Mouse (Mus musculus) heart, postnatal 36 days (tissue): ENCODE results near the gene Zfp62. TPM values are rescaled to one million over a fixed set of nuclear protein-coding genes. Genes with fewer than 3 reads are reported as not detected.

ENCODE experiments used
- DNase-seq, 2 experiments: peaks; one replicate each; pipeline ENCODE4 v3.0.0; 2021 to 2022
- intact Hi-C: fragments of 180-260 bp; cut with DNase I; formaldehyde crosslinking; loops from one replicate; pipeline ENCODE4 v1.15.1; 2025
- total RNA-seq, 2 experiments: library from RNA; stranded (reverse); gene quantifications; 2 replicates each; pipeline ENCODE4 v1.2.3; 2021

Zfp62 gene
- total RNA-seq, 2 experiments from 2014 or later, result 25.8 to 26.8 TPM

GRCm38 (mm10) chr11:49245634-49246415 is 42.7 kb downstream of the Zfp62 start:
- no peak for DNase-seq
- intact Hi-C loops, result loop anchor here (5.0 kb wide), 1 partner anchor 434 kb away; no protein-coding TSS in a partner anchor

GRCm38 (mm10) chr11:49246523-49246922 is 43.4 kb downstream of the Zfp62 start:
- intact Hi-C loops, result loop anchor here (5.0 kb wide), 1 partner anchor 434 kb away; no protein-coding TSS in a partner anchor
- no peak for DNase-seq

GRCm38 (mm10) chr11:49247255-49247654 is 44.2 kb downstream of the Zfp62 start:
- intact Hi-C loops, result loop anchor here (5.0 kb wide), 1 partner anchor 435 kb away; no protein-coding TSS in a partner anchor
- DNase-seq, result no peak

GRCm38 (mm10) chr11:49248226-49248973 is 45.3 kb downstream of the Zfp62 start:
- DNase-seq, result peak; percentile 49 to 56
- intact Hi-C loops, result loop anchor here (5.0 kb wide), 1 partner anchor 436 kb away; no protein-coding TSS in a partner anchor

GRCm38 (mm10) chr11:49248974-49249700 is 46.0 kb downstream of the Zfp62 start:
- no peak for DNase-seq
- intact Hi-C loops, result loop anchor here (5.0 kb wide), 1 partner anchor 437 kb away; no protein-coding TSS in a partner anchor

- peak in 1 of 2 experiments; percentile 26 for DNase-seq
- intact Hi-C loops, result loop anchor here (1.0 to 5.0 kb wide), 3 partner anchors 47 to 438 kb away; partner anchors contain the start of genes Irgm1 and Zfp62
These were observed 46.8 kb downstream of the Zfp62 start for GRCm38 (mm10) chr11:49249811-49250421.

- intact Hi-C loops, result loop anchor here (1.0 to 5.0 kb wide), 2 partner anchors 47 to 378 kb away; partner anchors contain the start of genes Irgm1 and Zfp62
- peak; percentile 91 to 96 for DNase-seq
These were observed 47.6 kb downstream of the Zfp62 start for GRCm38 (mm10) chr11:49250422-49251379.

GRCm38 (mm10) chr11:49251380-49251761 is 48.3 kb downstream of the Zfp62 start:
- DNase-seq, result no peak
- intact Hi-C loops, result loop anchor here (5.0 kb wide), 1 partner anchor 379 kb away; the partner anchor contains the start of gene Irgm1

GRCm38 (mm10) chr11:49252048-49252447 is 49.0 kb downstream of the Zfp62 start:
- no peak for DNase-seq
- intact Hi-C loops, result loop anchor here (5.0 kb wide), 1 partner anchor 380 kb away; the partner anchor contains the start of gene Irgm1

GRCm38 (mm10) chr11:49253035-49253434 is 49.9 kb downstream of the Zfp62 start:
- DNase-seq, result peak in 1 of 2 experiments; percentile 30
- intact Hi-C loops, result loop anchor here (5.0 kb wide), 1 partner anchor 381 kb away; the partner anchor contains the start of gene Irgm1

- no peak for DNase-seq
- intact Hi-C loops, result no loop called here
These were observed 56.2 kb downstream of the Zfp62 start for GRCm38 (mm10) chr11:49259296-49259695.

- no peak for DNase-seq
- intact Hi-C loops, result no loop called here
These were observed 56.7 kb downstream of the Zfp62 start for GRCm38 (mm10) chr11:49259829-49260228.

- intact Hi-C loops, result no loop called here
- peak; percentile 61 to 65 for DNase-seq
These were observed 57.7 kb downstream of the Zfp62 start for GRCm38 (mm10) chr11:49260598-49261312.

- DNase-seq, result no peak
- intact Hi-C loops, result no loop called here
These were observed 58.3 kb downstream of the Zfp62 start for GRCm38 (mm10) chr11:49261313-49261855.

- no peak for DNase-seq
- intact Hi-C loops, result no loop called here
These were observed 59.2 kb downstream of the Zfp62 start for GRCm38 (mm10) chr11:49262286-49262685.

GRCm38 (mm10) chr11:49263149-49263548 is 60.1 kb downstream of the Zfp62 start:
- DNase-seq, result no peak
- intact Hi-C loops, result no loop called here

GRCm38 (mm10) chr11:49264081-49264480 is 61.0 kb downstream of the Zfp62 start:
- no peak for DNase-seq
- intact Hi-C loops, result no loop called here

- no peak for DNase-seq
- intact Hi-C loops, result no loop called here
These were observed 61.5 kb downstream of the Zfp62 start for GRCm38 (mm10) chr11:49264622-49265021.
